Mouse (Mus musculus) right cerebral cortex, postnatal 4 days (tissue): ENCODE measurements around the gene Fgd6.

Source experiments
- DNase-seq: peaks from one replicate; pipeline ENCODE4 v3.0.0-alpha.2; 2022

Fgd6 gene

GRCm38 (mm10) chr10:94140227-94140931 lies 104.6 kb downstream of the Fgd6 start:
- DNase-seq = no peak

GRCm38 (mm10) chr10:94142427-94142826 lies 106.6 kb downstream of the Fgd6 start:
- DNase-seq = no peak

GRCm38 (mm10) chr10:94144581-94144980 lies 108.8 kb downstream of the Fgd6 start:
- no peak for DNase-seq

- DNase-seq = no peak
These were observed 111.6 kb downstream of the Fgd6 start for GRCm38 (mm10) chr10:94147391-94147755.

GRCm38 (mm10) chr10:94147756-94148531 lies 112.1 kb downstream of the Fgd6 start, which contains the start of gene Nr2c1:
TSS of gene Nr2c1 (plus strand) at chr10:94148023.
- DNase-seq = peak; percentile 88

- no peak for DNase-seq
These were observed 115.7 kb downstream of the Fgd6 start for GRCm38 (mm10) chr10:94151488-94151887.

GRCm38 (mm10) chr10:94153841-94154240 lies 118.0 kb downstream of the Fgd6 start:
- no peak for DNase-seq

GRCm38 (mm10) chr10:94158962-94159361 lies 123.2 kb downstream of the Fgd6 start:
- DNase-seq = no peak

GRCm38 (mm10) chr10:94159406-94159805 lies 123.6 kb downstream of the Fgd6 start:
- no peak for DNase-seq

GRCm38 (mm10) chr10:94161051-94161765 lies 125.4 kb downstream of the Fgd6 start:
- DNase-seq = no peak

- no peak for DNase-seq
These were observed 126.2 kb downstream of the Fgd6 start for GRCm38 (mm10) chr10:94162031-94162430.

- DNase-seq = no peak
These were observed 128.5 kb downstream of the Fgd6 start for GRCm38 (mm10) chr10:94164104-94164845.

- DNase-seq = no peak
These were observed 129.6 kb downstream of the Fgd6 start for GRCm38 (mm10) chr10:94165426-94165825.

GRCm38 (mm10) chr10:94167051-94167750 lies 131.4 kb downstream of the Fgd6 start:
- no peak for DNase-seq

- no peak for DNase-seq
These were observed 135.8 kb downstream of the Fgd6 start for GRCm38 (mm10) chr10:94171440-94172130.

GRCm38 (mm10) chr10:94172137-94172536 lies 136.3 kb downstream of the Fgd6 start:
- no peak for DNase-seq

GRCm38 (mm10) chr10:94172706-94173105 lies 136.9 kb downstream of the Fgd6 start:
- no peak for DNase-seq

- DNase-seq = no peak
These were observed 138.9 kb downstream of the Fgd6 start for GRCm38 (mm10) chr10:94174652-94175051.

GRCm38 (mm10) chr10:94183199-94183598 lies 147.4 kb downstream of the Fgd6 start:
- DNase-seq = no peak
